Mouse (Mus musculus): Measurements from ENCODE around the gene Wfikkn1.

Wfikkn1 gene

DNA sequence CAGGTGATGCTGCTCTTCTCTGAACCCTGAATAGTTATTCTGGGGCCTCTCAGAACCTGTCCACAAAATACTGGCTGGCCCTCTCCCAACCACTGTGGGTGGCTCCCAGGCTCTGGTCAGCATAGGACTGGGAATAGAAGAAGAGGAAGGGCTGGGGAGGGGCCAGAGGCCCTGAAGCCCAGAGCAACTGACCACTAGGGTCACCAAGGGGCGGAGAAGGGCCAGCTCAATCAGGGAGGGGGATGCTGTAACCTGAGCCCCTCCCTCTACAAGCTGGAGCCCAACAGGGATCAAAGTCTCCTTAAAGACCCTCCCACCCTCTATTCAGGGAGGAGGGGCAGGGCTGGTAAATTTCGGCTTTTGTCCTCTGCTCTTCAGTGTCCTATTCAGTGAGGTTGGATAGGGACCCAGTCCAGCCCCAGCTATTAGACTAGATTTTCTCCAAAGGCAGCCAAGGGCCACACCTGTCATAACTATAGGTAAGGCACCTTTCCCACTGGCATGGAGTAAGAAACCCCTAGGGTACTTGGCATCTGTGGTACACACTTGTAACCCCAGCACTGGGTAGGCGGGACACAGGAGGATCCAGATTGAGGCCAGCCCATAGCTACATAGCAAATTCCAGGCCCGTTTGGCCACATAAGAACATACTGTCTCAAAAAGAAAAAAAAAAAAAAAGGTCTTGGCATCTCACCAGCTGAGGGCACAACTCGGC is at the start of gene Wfikkn1:
TSS of gene Wfikkn1 (minus strand) at position 663 of the 715 bp plus-strand sequence.
- peak in 1 of 2 experiments; percentile 35 for DNase-seq (ENCODE audit: inconsistent age in 2 of 2, low spot score in 1 of 2)

DNA sequence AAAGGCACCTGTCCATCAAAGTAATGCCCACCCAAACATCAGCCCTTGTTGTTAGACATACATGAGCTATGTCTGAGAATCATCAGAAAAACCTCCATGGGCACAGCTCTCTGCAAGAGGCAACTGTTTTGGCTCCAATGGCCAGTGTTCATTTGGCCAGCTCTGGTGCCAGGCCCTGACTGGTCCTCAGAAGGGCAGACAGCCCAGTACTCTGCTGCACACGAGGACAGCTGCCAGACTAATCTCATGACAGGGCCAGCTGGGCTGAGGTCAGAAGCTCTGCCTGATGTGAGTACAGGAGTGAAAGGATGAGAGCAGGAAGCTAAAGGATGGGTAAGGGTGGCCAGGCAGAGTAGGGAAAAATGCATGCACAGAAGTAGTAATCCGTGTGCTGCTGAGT is 44.7 kb upstream of the Wfikkn1 start:
- DNase-seq (ENCODE audit: inconsistent age in 2 of 2, low spot score in 1 of 2), result peak in 1 of 2 experiments; percentile 65

- no peak for DNase-seq (ENCODE audit: inconsistent age in 2 of 2, low spot score in 1 of 2)
These were observed 41.5 kb upstream of the Wfikkn1 start for GRCm38 (mm10) chr17:25922120-25922519.

DNA sequence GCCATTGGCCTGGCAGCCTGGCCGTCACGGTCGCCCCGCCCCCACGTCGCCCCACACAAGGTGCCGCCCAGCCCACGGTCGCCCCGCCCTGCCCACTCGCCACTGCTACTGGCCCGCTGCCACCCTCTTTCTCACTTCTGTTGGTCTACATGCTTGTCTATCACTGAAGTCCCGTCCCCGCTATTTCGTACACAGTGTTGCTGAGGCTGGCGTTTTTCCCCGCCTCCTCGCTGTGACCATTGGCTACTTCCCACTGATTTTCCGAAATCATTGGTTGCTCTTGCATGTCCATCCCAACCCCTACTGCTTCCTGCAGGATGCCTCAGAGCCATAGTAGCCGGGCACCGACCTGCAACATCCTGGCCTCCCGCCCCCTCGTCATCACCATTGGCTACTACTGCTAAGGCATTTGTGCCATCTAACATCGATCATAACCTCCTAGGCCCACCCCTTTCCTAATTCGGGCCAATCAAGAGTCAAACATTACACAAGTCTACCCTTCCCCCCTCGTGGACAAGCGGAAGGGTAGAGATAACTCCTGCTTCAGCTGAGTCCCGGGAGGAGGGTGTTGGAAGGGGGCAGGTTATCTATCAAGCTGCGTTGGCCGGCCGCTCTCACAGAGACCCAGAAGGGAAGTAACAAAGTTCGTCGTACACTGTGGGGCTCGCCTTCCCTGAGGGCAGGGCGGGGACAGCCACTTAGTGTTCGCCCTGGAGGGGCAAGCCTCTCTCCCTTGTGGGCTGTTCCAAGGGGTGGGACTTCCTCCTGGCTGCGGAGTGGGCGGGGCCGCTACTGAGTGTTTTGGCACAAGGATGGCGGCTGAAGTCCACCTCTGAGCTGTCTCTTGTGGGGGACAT is 39.4 kb upstream of the Wfikkn1 start:
- peak; percentile 100 for DNase-seq (ENCODE audit: inconsistent age in 2 of 2, low spot score in 1 of 2)

- no peak for DNase-seq (ENCODE audit: inconsistent age in 2 of 2, low spot score in 1 of 2)
These were observed 38.6 kb upstream of the Wfikkn1 start, which contains the start of gene Rab40c for GRCm38 (mm10) chr17:25919144-25919785. TSS of gene Rab40c (minus strand) at chr17:25919727.

DNA sequence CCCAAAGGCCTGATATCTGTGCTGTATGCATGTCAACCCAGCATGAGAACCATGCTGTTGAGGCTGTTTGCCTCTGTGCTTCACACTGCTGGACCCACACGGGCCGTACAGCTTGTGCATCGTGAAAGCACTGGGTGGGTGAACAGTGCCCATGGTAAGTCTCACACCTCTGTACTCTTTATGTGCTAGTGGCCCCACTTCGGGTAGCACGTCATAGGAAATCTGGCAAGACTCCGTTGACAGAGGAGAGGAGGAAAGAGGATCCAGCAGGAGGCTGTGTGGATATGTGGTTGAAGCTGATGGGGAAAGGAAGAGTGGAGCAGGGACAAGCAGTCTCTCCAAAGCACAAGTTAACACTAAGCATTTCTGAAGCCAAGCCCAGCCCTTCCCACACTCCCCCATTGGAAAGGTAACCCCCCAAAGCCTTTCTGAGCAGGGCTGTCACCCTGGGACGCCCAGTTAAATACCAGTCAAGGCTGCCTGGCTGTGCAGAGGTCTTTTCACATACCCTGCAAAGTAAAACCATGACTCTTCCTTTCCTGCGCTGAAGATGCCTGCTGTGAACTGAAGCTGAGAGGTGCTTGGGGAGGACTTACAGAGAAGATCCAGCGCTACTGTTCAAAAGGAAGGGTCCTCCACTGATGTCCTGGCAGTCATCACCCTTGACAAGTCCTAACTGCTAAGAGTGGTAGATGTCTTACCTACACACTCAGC is 37.5 kb upstream of the Wfikkn1 start:
- peak; percentile 25 to 62 for DNase-seq (ENCODE audit: inconsistent age in 2 of 2, low spot score in 1 of 2)

DNA sequence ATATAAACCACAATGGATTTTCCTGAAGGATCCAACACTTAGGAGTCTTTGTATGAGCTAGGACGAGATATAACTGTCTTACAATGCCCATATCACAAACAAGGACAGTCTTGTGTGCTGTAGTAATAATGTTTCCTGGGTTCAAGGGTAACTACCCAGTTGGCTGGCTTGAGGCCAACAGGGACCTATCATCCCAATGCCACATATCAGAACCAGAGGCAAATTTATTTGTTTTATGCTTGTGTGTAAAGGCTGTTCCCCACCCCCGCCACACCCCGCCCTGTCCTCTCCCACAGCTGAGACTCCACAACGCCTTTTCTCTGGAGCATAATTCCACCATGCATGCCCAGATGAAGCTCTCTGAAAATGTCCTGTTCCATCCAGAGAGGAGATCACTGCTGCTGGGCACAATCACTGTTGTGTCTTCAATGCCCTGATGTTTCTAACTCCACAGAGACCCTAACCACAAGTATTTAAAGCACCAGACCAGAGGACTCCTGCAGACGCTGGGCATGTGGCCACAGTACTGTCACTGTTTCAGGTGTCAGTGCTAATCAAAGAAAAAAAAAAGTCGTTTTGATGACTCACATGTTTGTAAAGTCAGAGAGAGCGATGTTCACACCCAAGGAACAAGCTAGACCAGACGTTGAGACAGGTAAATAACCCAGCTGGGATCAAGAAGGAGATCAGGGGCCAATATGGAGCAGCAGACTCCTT is 36.4 kb upstream of the Wfikkn1 start:
- DNase-seq (ENCODE audit: inconsistent age in 2 of 2, low spot score in 1 of 2), result peak; percentile 77 to 93

GRCm38 (mm10) chr17:25914295-25914694 is 33.6 kb upstream of the Wfikkn1 start:
- peak; percentile 18 to 78 for DNase-seq (ENCODE audit: inconsistent age in 2 of 2, low spot score in 1 of 2)

DNA sequence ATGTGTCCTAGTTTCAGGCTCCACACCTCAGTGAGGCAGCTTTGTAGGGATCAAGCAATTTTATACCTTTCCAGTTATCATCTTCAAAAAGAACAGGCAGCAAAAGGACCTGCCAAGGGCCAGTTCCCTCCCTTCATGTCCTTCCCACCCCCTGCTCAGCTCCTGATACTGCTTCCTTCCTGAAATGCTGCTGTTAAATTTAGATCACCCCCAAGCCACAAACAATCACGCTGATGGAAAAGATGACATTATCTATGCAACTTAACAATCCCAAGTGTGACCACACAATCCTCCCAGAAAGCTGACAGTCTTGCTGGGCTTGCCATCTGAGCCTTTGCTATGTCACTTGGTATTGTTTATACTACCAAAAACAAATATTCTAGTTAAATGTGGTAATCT is 33.2 kb upstream of the Wfikkn1 start:
- DNase-seq (ENCODE audit: inconsistent age in 2 of 2, low spot score in 1 of 2), result peak; percentile 23 to 76

GRCm38 (mm10) chr17:25913186-25913876 is 32.7 kb upstream of the Wfikkn1 start:
- DNase-seq (ENCODE audit: inconsistent age in 2 of 2, low spot score in 1 of 2), result peak; percentile 72 to 87

GRCm38 (mm10) chr17:25911816-25912215 is 31.2 kb upstream of the Wfikkn1 start:
- DNase-seq (ENCODE audit: inconsistent age in 2 of 2, low spot score in 1 of 2), result peak; percentile 83 to 91

- DNase-seq (ENCODE audit: inconsistent age in 2 of 2, low spot score in 1 of 2), result no peak
These were observed 27.0 kb upstream of the Wfikkn1 start for GRCm38 (mm10) chr17:25907640-25908039.

GRCm38 (mm10) chr17:25903061-25903460 is 22.4 kb upstream of the Wfikkn1 start:
- DNase-seq (ENCODE audit: inconsistent age in 2 of 2, low spot score in 1 of 2), result no peak

DNA sequence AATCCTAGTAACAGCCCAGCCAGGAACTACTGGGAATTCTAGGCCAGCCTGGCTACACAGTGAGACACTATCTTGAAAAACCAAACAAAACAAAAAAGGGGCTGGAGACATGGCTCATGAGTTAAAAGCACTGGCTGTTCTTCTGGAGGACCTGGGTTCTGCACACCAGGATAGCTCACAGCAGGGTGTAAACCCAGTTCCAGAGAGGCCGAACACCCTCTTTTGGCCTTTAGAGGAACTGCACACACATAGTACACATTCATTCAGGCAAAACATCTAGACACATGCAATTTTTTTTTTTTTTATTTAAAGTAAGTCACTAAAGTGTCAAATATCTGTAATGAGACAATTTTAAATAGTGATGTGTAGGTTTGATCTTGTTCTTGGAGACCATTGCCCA is 19.5 kb upstream of the Wfikkn1 start:
- no peak for DNase-seq (ENCODE audit: inconsistent age in 2 of 2, low spot score in 1 of 2)

DNA sequence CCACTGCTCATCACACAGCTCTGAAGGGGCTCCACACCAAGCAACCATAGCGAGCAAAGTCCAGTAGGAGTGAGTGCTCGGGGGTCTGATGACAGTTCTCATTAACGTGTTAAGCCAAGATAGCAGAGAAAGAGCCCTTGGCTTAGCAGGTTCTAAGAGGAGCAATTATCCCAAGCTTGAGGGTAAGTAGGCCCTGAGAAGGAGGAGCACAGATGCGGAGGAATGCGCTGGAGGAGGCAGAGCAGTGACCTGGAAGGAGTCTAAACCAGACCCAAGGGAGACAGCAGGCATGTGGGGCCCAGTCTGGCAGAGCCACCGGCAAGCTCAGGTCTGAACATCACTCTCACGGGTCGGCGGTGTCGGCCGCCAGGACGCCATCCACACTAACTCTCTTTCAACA is 15.2 kb upstream of the Wfikkn1 start:
- DNase-seq (ENCODE audit: inconsistent age in 2 of 2, low spot score in 1 of 2), result no peak

DNA sequence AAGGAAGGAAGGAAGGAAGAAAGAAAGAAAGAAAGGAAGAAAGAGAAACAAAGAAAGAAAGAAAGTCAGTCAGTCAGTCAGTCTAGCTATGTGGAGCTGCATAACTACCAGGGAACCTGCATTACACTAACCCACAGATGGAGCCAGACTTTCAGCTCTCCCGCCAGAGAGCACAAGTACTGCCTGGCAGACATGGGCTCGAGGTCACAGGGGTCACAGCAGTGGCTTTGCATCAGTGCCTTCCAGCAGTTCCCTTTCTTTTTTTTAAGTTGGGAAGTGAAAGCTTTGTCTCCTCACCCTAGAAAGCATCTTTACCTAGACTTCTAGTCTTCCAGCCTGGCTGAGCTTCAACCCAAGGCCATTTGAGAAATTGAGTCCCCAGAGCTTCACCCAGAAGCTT is 14.8 kb upstream of the Wfikkn1 start:
- peak in 1 of 2 experiments; percentile 56 for DNase-seq (ENCODE audit: inconsistent age in 2 of 2, low spot score in 1 of 2)

DNA sequence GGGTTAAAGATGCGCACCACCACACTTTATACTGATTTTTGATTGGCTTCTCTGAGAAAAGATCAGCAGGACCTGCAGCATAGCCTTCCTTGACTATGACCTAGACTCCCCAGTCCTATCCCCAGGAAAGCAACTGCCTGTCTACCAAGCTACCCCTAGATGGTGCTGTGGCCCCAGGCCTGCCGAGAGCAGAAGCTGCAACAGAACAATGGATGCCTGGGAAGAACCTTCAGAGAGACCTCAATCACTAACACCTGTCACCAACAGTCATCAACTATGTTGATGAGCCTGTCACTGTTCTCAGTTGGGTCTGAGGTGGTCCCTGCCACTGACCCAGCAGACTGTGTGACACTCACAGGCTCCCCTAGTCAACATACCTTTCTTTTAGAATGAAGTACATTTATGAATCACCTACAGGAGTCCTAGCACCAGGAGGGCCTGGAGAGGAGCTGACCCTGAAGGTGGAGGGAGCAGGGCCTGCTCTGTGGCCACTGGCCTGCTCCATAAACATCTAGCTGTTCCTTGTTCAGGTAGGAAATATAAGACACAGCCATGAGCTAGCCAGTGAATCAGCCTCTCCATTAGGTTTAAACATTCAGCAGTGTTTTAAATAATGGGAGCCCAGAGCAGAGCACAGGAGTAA is 13.4 kb upstream of the Wfikkn1 start:
- peak; percentile 78 to 92 for DNase-seq (ENCODE audit: inconsistent age in 2 of 2, low spot score in 1 of 2)

GRCm38 (mm10) chr17:25888837-25889236 is 8.2 kb upstream of the Wfikkn1 start:
- DNase-seq (ENCODE audit: inconsistent age in 2 of 2, low spot score in 1 of 2), result no peak

GRCm38 (mm10) chr17:25887467-25887866 is 6.8 kb upstream of the Wfikkn1 start:
- no peak for DNase-seq (ENCODE audit: inconsistent age in 2 of 2, low spot score in 1 of 2)
